Mouse (Mus musculus) olfactory bulb, adult 2 months (tissue): Measurements from ENCODE around the gene Gadd45gip1. TPM values are rescaled to one million over a fixed set of nuclear protein-coding genes. Genes with fewer than 3 reads are reported as not detected.
A peak's percentile ranks its signal among the peaks of the same experiment; 100 is the strongest.

ENCODE experiments used
- H3K27ac ChIP-seq: fragments of 200-500 bp; 2 replicates; pipeline ENCODE4 v1.5.1; 2012; ENCODE audit warnings: low read depth, low read length; ENCODE audit not compliant: insufficient read depth
- H3K4me1 ChIP-seq: fragments of 200-500 bp; 2 replicates; pipeline ENCODE4 v1.6.1; 2012; ENCODE audit warnings: low read length; ENCODE audit not compliant: control insufficient read depth, insufficient read depth
- H3K4me3 ChIP-seq: fragments of 200-500 bp; 2 replicates; pipeline ENCODE4 v1.5.1; 2012; ENCODE audit warnings: mild to moderate bottlenecking, low read depth, low read length, moderate library complexity; ENCODE audit not compliant: insufficient read depth
- CTCF ChIP-seq: fragments of 200-500 bp; IDR thresholded peaks from 2 replicates; pipeline ENCODE4 v1.5.1; 2012; ENCODE audit warnings: low read depth, mild to moderate bottlenecking, low read length, moderate library complexity; ENCODE audit not compliant: insufficient read depth
- POLR2A ChIP-seq: fragments of 200-500 bp; IDR thresholded peaks from 2 replicates; pipeline ENCODE4 v1.6.1; 2012; ENCODE audit warnings: mild to moderate bottlenecking, low read depth, low read length, moderate library complexity; ENCODE audit not compliant: insufficient read depth
- whole genome bisulfite sequencing: fragments of 180-500 bp; shearing (Covaris S2); methylation state at CpG from one replicate; pipeline ENCODE4 v1.1.7; 2018; 5-methylcytosine and 5-hydroxymethylcytosine counted together
- polyA plus RNA-seq: library from polyadenylated mRNA; stranded (reverse); fragments of >200 nt; gene quantifications from 2 replicates; pipeline ENCODE4 v1.2.4, GENCODE M21; 2012; ENCODE audit warnings: low replicate concordance; ENCODE audit not compliant: missing spikeins, insufficient read depth, insufficient read length

Gene Gadd45gip1
- polyA plus RNA-seq, 1 experiment, result not detected

DNA sequence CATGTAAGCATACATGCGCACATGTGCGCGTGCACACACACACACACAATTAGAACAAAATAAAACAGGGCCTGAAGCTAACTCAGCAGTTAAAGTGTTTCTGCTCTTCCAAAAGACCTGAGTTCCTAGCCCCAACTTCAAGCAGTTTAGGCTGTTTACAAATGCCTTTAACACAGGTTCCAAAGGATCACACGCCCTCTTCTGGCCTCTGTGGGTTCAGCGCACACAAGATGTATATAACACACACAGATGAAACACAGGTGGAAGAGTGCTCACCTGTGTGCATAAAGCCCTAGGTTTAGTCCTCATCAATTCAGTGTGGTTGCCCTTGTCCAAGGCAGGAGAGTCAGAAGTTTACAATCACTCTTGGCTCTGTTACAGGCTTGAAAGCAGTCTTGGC is 25.3 kb upstream of the Gadd45gip1 start:
- 92% methylated on average over 5 of the region's 5 CpGs for WGBS
- no peak overlapping the region for H3K27ac ChIP-seq
- H3K4me1 ChIP-seq, result peaks cover 7% of the 10 kb centered on the region
- no peak overlapping the region for H3K4me3 ChIP-seq
- TF ChIP-seq CTCF, result no peak

DNA sequence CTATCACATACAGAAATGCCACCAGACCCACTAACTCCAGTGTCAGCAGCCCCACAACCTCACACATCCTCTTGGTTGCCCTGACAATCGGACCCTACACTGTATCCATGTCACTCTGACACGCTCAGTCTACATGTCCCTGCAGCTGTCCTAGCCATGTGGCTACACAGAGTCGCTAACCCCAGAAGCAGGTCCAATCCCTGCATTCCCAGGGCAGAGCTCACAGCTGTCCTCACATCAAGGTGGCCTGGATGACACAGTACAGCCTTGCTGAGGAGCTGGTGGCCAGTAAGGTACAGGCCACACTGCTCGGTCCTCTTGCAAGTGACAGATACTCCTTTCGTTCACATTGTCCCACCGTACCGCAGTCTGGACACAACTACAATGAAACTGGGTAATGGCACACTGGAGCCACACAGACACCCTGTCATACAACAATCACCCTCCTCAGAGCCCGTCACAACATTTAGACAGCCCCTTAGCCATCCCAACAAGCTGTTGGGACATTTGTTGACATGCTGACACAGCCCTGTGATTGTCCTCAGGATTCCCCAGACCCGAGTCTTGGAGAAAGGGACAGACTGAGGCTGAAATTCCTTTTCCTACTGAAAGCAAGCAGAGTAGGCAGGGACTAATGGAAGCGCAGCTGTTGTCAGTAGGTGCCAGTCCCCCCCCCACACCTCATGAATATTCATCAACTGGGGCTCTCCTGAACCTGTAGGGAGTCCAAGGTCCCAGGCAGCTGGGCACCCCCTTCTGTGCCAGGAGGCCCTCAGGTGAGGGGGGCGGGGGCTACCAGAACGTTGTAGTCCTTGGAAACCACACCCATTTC is 22.0 kb upstream of the Gadd45gip1 start:
- no peak for TF ChIP-seq CTCF
- no peak for TF ChIP-seq POLR2A
- no peak overlapping the region for H3K27ac ChIP-seq

DNA sequence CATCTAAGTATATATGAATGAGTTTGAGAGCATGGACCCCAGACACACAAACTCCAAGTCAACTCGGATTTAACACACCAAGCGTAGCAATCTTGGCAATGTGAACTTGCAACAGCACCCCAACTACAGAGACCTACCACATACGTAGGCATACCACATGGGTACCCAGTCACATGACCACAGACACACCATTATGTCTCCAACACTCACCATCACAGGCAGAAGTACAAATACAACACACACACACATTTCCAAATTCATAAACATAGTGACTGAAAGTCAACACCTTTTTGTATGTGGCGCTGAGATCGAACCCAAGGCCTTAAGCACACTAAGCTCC is 21.4 kb upstream of the Gadd45gip1 start:
- Histone ChIP-seq H3K4me1 (peaks cover 13% of the 10 kb centered on the region), H3K27ac (no peak overlapping the region), H3K4me3 (no peak overlapping the region)
- 80% methylated on average over 5 of the region's 5 CpGs for WGBS
- no peak for TF ChIP-seq CTCF
- TF ChIP-seq POLR2A, result no peak

More for the DNA sequence above, 22.0 kb upstream of the Gadd45gip1 start:
- H3K4me3 ChIP-seq, result no peak overlapping the region
- 67% methylated on average over 12 of the region's 12 CpGs for WGBS
- H3K4me1 ChIP-seq, result peaks cover 10% of the 10 kb centered on the region

DNA sequence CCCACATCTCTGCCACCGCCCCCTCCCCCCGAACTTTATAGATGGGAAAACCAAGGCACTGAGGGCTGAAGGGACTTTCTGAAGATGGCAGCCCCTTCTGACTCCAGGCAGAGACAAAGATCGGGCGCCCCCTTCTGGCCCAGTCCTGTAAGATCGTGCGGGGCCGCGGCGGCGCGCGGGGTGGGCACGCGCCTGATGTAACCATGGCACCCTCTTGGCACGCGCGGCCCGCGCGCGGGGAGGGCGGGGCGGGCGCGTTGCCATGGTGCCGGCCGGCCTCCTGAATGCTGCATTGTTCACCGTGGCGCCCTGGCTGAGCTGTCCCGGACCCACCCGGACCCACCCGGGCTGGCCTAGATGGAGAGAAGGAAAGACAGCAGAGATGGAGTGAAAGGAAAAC is 20.4 kb upstream of the Gadd45gip1 start:
- Histone ChIP-seq H3K27ac (no peak overlapping the region), H3K4me3 (peak overlapping the region; percentile 28), H3K4me1 (peaks cover 17% of the 10 kb centered on the region)
- TF ChIP-seq POLR2A (no peak), CTCF (peak; percentile 75)
- WGBS, result under 1% methylated on average over 32 of the region's 32 CpGs

DNA sequence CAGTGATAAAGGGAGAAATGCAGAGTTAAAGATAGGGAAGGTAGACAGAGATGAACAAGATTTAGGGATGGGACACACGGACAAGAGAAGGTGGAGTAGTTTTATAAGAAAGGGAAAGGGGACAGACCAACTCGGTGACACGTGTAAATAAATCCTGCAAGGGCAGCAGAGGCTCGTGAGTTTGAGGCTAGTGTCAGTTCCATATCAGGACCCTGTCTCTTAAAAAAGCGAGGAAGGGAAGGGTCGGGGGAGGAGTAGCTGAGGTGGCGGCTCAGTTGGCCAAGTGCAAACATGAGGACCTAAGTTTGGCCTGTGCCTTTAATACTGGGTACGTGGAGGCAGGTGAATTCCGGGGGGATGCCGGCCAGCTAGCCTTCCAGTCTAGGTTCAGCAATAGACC is 20.0 kb upstream of the Gadd45gip1 start:
- TF ChIP-seq CTCF (no peak), POLR2A (no peak)
- peaks cover 17% of the 10 kb centered on the region for H3K4me1 ChIP-seq
- no peak overlapping the region for H3K27ac ChIP-seq
- H3K4me3 ChIP-seq, result peak overlapping the region; percentile 28
- 25% methylated on average over 10 of the region's 10 CpGs for WGBS

DNA sequence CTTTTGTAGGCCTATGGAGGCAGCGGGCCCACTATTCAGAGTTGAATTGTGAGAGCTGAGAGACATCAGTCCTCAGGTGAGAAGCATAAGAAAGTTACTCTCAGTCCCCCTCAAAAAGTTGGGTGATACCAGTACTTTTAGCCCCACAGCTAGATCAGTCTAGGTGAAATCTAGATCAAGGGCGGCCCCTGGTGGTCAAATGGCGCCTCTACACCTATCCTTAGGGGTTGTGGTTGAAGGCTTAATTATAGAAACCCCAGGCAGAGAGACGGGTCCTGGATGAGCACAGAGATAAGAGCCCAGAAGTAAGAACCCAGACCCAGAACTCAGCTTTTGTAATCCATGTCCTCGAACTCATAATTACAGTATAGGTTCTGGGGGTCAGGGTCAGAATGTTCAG is 18.3 kb upstream of the Gadd45gip1 start:
- TF ChIP-seq POLR2A, result no peak
- no peak for TF ChIP-seq CTCF
- WGBS, result under 1% methylated on average over 5 of the region's 5 CpGs
- Histone ChIP-seq H3K4me3 (no peak overlapping the region), H3K4me1 (peaks cover 17% of the 10 kb centered on the region), H3K27ac (no peak overlapping the region)

DNA sequence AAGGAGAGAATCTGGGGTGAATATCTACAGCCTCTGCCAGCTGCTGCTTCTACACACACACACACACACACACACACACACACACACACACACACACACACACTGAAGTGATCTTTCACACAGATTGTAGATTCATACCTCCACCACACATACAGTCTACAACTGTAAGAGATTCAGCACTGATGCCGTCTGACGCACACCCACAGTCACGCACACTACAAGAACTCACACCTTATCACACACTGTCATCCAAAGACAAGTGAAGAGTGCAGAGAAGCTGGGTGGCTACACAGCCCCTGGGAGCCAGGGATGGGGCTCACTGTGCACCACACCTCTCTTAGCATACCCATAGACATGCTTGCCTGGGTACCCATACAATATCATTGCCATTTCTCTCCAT is 17.5 kb upstream of the Gadd45gip1 start:
- no peak overlapping the region for H3K4me3 ChIP-seq
- no peak overlapping the region for H3K27ac ChIP-seq
- 76% methylated on average over 3 of the region's 3 CpGs for WGBS
- TF ChIP-seq CTCF, result no peak
- peaks cover 17% of the 10 kb centered on the region for H3K4me1 ChIP-seq

DNA sequence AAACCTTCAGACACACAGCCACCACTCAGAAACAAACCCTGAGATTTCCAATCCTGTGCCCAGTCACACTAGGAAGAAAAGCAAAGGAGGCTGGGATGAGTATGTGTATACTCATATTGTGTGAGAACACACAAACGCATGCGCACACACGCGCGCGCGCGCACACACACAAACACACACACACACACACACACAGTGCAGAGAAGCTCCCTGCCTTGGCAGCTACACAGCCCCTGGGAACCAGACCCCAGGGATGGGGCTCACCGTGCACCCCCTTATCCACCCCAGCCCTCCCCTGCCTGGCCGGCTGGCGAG is 17.1 kb upstream of the Gadd45gip1 start:
- no peak for TF ChIP-seq CTCF
- TF ChIP-seq POLR2A, result no peak
- H3K27ac ChIP-seq, result no peak overlapping the region

DNA sequence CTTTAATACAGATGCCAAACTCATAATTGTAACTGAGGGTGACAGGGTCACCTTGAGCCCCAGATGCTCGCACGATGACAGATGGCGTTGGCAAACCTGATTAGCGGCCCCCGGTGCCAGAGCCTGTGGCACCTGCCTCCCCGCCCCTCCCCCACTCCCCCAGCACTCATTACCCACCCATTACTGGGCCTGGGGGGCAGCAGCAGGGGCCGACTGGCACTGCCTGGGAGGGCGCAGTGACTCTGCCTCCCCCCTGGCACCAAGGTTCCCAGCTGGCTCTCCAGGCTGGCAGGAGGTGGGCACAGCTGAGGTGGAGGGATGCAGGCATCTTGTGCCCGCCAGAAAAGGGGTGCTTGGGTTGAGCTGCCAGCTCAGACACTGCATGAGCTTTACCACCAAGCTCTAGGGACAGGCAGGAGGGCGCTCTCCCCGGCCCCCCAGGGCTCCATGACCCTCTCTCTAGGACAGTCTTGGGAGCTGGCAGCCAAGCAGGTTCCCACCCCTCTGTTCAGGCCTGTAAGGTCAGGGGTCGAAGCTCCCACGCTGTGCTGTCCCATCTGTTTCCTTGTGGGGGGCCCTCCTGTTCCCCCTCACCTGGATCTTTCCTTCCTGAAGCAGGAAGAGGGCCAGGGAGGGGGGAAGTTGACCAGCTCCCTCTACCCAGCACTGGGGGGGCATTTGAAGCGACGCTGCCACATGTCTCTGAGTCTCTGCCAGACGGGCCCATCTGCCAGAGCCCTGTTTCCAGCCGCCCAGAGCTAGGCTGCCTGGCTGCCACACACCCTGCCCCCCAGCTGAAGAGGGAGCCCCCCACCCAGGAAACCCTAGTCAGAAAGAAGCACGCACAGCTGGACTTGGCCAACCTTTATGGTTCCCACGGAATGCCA is 16.5 kb upstream of the Gadd45gip1 start:
- 38% methylated on average over 19 of the region's 19 CpGs for WGBS
- no peak overlapping the region for H3K4me3 ChIP-seq
- no peak overlapping the region for H3K27ac ChIP-seq
- TF ChIP-seq CTCF (no peak), POLR2A (no peak)
- peaks cover 17% of the 10 kb centered on the region for H3K4me1 ChIP-seq

More for the DNA sequence above, 17.1 kb upstream of the Gadd45gip1 start:
- Histone ChIP-seq H3K4me1 (peaks cover 17% of the 10 kb centered on the region), H3K4me3 (no peak overlapping the region)
- WGBS, result 66% methylated on average over 11 of the region's 11 CpGs
